Mouse (Mus musculus) lung, adult 2 months (tissue): Measurements from ENCODE around the gene Nkx2-2.

Source experiments
- CTCF ChIP-seq: fragments of 200-500 bp; IDR thresholded peaks from 2 replicates; pipeline ENCODE4 v1.5.1; 2011; ENCODE audit warnings: mild to moderate bottlenecking, low read length, control low read depth; ENCODE audit not compliant: insufficient read depth
- POLR2A ChIP-seq: fragments of 200-500 bp; IDR thresholded peaks from 2 replicates; pipeline ENCODE4 v1.6.1; 2011; ENCODE audit warnings: low read depth, mild to moderate bottlenecking, control low read depth, low read length, borderline replicate concordance; ENCODE audit errors: extremely low read depth

DNA sequence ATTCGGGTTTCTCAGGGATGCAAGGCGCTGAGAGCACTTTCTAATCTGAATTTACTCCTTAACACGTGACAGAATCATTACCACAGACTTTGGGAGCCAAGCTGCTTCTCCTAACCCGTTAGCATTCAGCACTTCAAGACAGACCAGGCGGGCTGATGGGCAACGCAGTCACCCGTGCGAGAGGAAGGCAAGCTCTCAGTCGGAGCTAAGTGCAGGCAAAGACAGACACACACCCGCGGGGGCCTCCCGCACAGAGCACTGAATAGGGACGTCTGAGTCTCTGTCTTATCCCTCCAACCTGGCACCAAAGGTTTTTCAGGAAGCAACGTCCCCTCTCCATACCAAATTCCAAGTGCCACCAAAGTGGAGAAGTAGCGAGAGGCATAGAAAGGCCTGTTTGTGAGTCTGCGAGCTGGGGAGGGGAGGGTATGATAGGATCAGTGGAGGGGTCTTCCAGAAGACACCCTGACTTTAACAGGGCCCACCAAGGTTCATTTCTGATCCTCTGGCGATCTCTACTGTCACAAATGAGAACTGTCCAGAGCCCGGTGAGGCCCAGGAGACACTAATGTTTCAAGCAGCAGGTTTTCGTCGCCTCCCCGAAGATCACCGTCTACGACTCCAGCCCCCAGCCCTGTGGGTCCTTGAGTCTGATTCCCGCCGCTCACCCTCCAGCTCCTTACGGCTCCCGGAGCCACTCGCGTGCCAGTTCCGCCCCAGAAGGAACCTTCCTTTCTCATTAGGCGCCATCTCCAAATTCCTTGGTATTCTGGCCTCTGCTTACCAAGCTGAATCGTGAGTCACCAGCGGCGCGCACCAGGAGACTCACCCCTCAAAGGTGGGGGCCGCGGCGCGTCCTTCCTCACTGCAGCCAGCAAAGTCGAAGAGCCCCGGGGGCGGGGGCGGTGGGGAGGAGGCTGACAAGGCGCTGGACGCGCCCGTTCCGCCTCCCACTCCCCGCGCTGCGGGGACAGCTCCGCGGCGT lies at the start of gene Nkx2-2:
- TF ChIP-seq CTCF (no peak), POLR2A (no peak)
